Mouse (Mus musculus): ENCODE data around the gene Ccdc57.

DNA sequence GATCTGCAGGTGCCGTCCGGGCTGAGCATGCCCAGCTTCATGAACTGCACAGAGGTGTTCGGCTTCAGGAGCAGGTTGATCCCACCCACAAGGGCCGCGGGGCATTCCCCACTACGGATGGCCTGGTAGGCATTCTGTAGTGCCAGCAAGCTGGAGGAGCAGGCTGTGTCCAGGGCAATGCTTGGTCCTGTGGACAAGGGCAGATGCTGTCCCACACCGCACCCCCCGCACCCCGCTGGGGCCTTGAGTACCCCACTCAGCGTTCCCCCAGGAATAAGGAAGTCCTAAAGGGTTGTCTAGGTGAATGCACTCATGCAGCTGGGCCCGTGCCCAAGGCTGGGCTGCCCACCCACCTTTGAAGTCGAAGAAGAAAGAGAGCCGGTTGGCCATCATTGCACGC is 112.1 kb downstream of the Ccdc57 start:
- TF ChIP-seq CTCF (IDR thresholded peaks at IDR 0.05; ENCODE audit: insufficient read depth, low read length), result no peak
- TF ChIP-seq POLR2A (IDR thresholded peaks at IDR 0.05; ENCODE audit: borderline replicate concordance, extremely low read depth, low read depth, low read length), result no peak

Measured in lung, adult 2 months (tissue).